Mouse (Mus musculus): ENCODE measurements around the gene Gm19684. TPM values are rescaled to one million over a fixed set of nuclear protein-coding genes. Genes with fewer than 3 reads are reported as not detected.
"Not testable (repeated sequence)": the region's sequence is repeated elsewhere in the genome, so short reads cannot be mapped to it uniquely, and the experiment has no call there.

Gm19684 gene
- total RNA-seq, 2 experiments from 2014 or later, result 0.77 TPM; not detected in 1

GRCm38 (mm10) chr17:36169753-36170152 is 48.3 kb downstream of the Gm19684 start:
- DNase-seq (ENCODE audit: low spot score in 2 of 2), result no peak

DNA sequence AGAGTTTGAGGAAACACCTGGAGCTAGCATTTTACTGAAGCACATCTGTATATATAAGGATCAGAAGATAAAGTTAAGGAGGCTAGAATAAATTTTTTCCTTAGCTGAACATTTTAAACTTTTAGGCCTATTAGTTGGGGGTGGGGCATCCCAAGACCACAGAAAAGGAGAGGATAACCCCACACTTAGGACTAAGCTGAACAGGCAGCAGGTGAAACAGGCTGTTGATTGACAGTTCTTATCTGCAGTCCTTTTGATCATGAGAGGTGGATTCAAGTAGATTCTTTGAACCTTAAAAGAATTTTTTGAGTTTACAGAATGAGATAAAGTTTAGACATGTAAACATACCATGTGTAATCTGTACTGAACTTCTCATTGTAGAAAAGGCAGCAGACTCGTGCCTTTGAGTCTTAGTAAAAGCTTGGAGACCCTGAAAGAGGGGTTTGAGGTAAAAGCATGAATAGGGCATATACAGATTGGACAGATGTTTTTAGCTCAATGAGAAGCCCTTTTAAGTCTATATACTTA is 48.9 kb downstream of the Gm19684 start:
- no peak for DNase-seq (ENCODE audit: low spot score in 2 of 2)

GRCm38 (mm10) chr17:36176132-36176531 is 54.7 kb downstream of the Gm19684 start:
- DNase-seq (ENCODE audit: low spot score in 2 of 2), result not testable (repeated sequence)

DNA sequence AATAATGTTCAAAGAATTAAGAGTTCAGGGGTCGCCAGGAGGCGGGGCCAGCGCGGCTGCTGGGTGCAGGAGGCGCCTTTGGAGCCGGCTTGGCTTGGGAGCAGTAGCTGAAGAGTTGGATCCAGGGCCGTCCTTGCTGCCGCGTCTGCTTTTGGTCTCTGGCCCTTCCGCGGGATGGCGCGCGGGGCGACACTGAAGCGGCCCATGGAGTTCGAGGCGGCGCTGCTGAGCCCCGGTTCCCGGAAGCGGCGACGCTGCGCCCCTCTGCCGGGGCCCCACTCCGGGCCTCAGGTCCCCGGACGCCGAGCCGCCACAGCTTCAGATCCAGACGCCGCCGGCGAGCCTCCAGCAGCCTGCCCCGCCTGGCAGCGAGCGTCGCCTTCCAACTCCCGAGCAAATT is 57.5 kb downstream of the Gm19684 start:
- DNase-seq (ENCODE audit: low spot score in 2 of 2), result peak in 1 of 2 experiments; percentile 27

Other genes with a start within 250 kb of the Gm19684 start
- 10 to 100 TPM; 43.3 to 48.3 TPM for gene Dhx16, start 241.9 kb upstream of the Gm19684 start, total RNA-seq (2021)
- gene 2310061I04Rik, start 224.2 kb upstream of the Gm19684 start, total RNA-seq (2021), result 10 to 100 TPM; 49.5 to 53.8 TPM
- gene Atat1, start 211.6 kb upstream of the Gm19684 start, total RNA-seq (2021), result 10 to 100 TPM; 43.9 to 44.5 TPM
- 100 to 1,000 TPM in 1 of 2 experiments, 10 to 100 TPM in 1; 93.5 to 102 TPM for gene Mrps18b, start 205.3 kb upstream of the Gm19684 start, total RNA-seq (2021)
- 10 to 100 TPM; 63.7 to 98.8 TPM for gene Ppp1r10, start 205.2 kb upstream of the Gm19684 start, total RNA-seq (2021)
- 10 to 100 TPM; 80.0 to 95.8 TPM for gene Abcf1, start 151.9 kb upstream of the Gm19684 start, total RNA-seq (2021)
- 10 to 100 TPM; 47.9 to 55.9 TPM for gene Gnl1, start 141.8 kb upstream of the Gm19684 start, total RNA-seq (2021)
- 10 to 100 TPM; 17.5 to 22.8 TPM for gene Prr3, start 141.4 kb upstream of the Gm19684 start, total RNA-seq (2021)
- 1 to 10 TPM; 7.5 to 8.1 TPM for gene H2-T24, start 101.1 kb upstream of the Gm19684 start, total RNA-seq (2021)
- gene H2-T23, start 88.8 kb upstream of the Gm19684 start, total RNA-seq (2021), result 100 to 1,000 TPM in 1 of 2 experiments, 10 to 100 TPM in 1; 68.0 to 139 TPM
- 10 to 100 TPM; 33.0 to 61.5 TPM for gene H2-T22, start 78.9 kb upstream of the Gm19684 start, total RNA-seq (2021)
- gene Gm6034, start 78.7 kb upstream of the Gm19684 start, total RNA-seq (2021), result not detected
- 10 to 100 TPM in 1 of 2 experiments, 1 to 10 TPM in 1; 7.0 to 18.8 TPM for gene Gm11127, start 63.3 kb upstream of the Gm19684 start, total RNA-seq (2021)
- under 1 TPM; 0.53 to 0.67 TPM for gene Gm7030, start 7.7 kb downstream of the Gm19684 start, total RNA-seq (2021)
- gene Gm8909, start 46.9 kb downstream of the Gm19684 start, total RNA-seq (2021), result under 1 TPM in 1 of 2 experiments, not detected in 1; 0.90 TPM
- gene H2-T3, start 68.6 kb downstream of the Gm19684 start, total RNA-seq (2021), result not detected
- gene Rpp21, start 136.4 kb downstream of the Gm19684 start, total RNA-seq (2021), result 10 to 100 TPM; 38.5 to 39.4 TPM
- 10 to 100 TPM; 21.3 to 21.5 TPM for gene Trim39, start 150.6 kb downstream of the Gm19684 start, total RNA-seq (2021)
- not detected for gene H2-M10.2, start 164.8 kb downstream of the Gm19684 start, total RNA-seq (2021)
- not detected for gene H2-M10.1, start 204.5 kb downstream of the Gm19684 start, total RNA-seq (2021)
- not detected for gene H2-M10.3, start 246.7 kb downstream of the Gm19684 start, total RNA-seq (2021)

Data from adrenal gland, adult 18-20 months (tissue).